Mouse (Mus musculus) kidney, adult 9 months (tissue): ENCODE results near the gene Patl2.
"Not testable (repeated sequence)": the region's sequence is repeated elsewhere in the genome, so short reads cannot be mapped to it uniquely, and the experiment has no call there.

ENCODE experiments used
- DNase-seq: peaks from one replicate; pipeline ENCODE4 v3.0.0; 2022

Patl2 gene

GRCm38 (mm10) chr2:122141332-122141967 lies 44.5 kb downstream of the Patl2 start:
- no peak for DNase-seq

GRCm38 (mm10) chr2:122140815-122141214 lies 45.2 kb downstream of the Patl2 start:
- no peak for DNase-seq

GRCm38 (mm10) chr2:122137839-122138465 lies 48.0 kb downstream of the Patl2 start:
- DNase-seq = no peak

- no peak for DNase-seq
These were observed 53.4 kb downstream of the Patl2 start for GRCm38 (mm10) chr2:122132618-122133017.

GRCm38 (mm10) chr2:122132078-122132477 lies 53.9 kb downstream of the Patl2 start:
- DNase-seq = no peak

GRCm38 (mm10) chr2:122127635-122128034 lies 58.4 kb downstream of the Patl2 start:
- no peak for DNase-seq

GRCm38 (mm10) chr2:122126765-122127347 lies 59.1 kb downstream of the Patl2 start:
- peak; percentile 21 for DNase-seq

- DNase-seq = no peak
These were observed 60.1 kb downstream of the Patl2 start for GRCm38 (mm10) chr2:122125680-122126572.

- DNase-seq = peak; percentile 98
These were observed 67.7 kb downstream of the Patl2 start, which contains the start of gene Spg11 for GRCm38 (mm10) chr2:122117961-122118958. TSS of gene Spg11 (minus strand) at chr2:122118386.

- DNase-seq = no peak
These were observed 69.1 kb downstream of the Patl2 start for GRCm38 (mm10) chr2:122116888-122117287.

- no peak for DNase-seq
These were observed 76.3 kb downstream of the Patl2 start for GRCm38 (mm10) chr2:122109714-122110113.

- peak; percentile 76 for DNase-seq
These were observed 77.9 kb downstream of the Patl2 start for GRCm38 (mm10) chr2:122108101-122108500.

GRCm38 (mm10) chr2:122102070-122102469 lies 83.9 kb downstream of the Patl2 start:
- DNase-seq = peak; percentile 47

- not testable (repeated sequence) for DNase-seq
These were observed 88.3 kb downstream of the Patl2 start for GRCm38 (mm10) chr2:122097686-122098085.

- DNase-seq = no peak
These were observed 92.1 kb downstream of the Patl2 start for GRCm38 (mm10) chr2:122093844-122094243.

GRCm38 (mm10) chr2:122086446-122086845 lies 99.5 kb downstream of the Patl2 start:
- no peak for DNase-seq

- peak; percentile 20 for DNase-seq
These were observed 104.1 kb downstream of the Patl2 start for GRCm38 (mm10) chr2:122081728-122082456.
